In genomic region chr2:69939226-69939625, GRCm38 (mm10) we compare ENCODE assay signal across 25 mouse cellular contexts. TPM values are rescaled to one million over a fixed set of nuclear protein-coding genes. Genes with fewer than 3 reads are reported as not detected.
DNase-seq lines count a peak whose midpoint lies in the region; ATAC-seq and TF ChIP-seq lines count a peak whose summit lies in the region.
"Had no signal": no experiment of that assay in that cellular context is flagged by ENCODE, and none has a peak within 500 bp of the region (broad histone marks: within the 10 kb centered on the region; RNA-seq: fewer than 3 reads in every experiment).

No protein-coding gene starts in this region.

- H3K9me3 ChIP-seq in liver, embryonic 14.5 days (ENCODE audit: control insufficient read depth, low read length): no peaks in the 10 kb centered on the region
- no peaks in the 10 kb centered on the region for H3K9me3 ChIP-seq in intestine, postnatal 0 days (ENCODE audit: control insufficient read depth)
- H3K9me3 ChIP-seq: forebrain, embryonic 15.5 days; hindbrain, embryonic 13.5 days; limb, embryonic 12.5 days; midbrain, embryonic 12.5 days; neural tube, embryonic 12.5 days had no signal

- DNase-seq in spleen, adult 2 months (ENCODE audit: low read depth in 1 of 2, low spot score in 2 of 2): no peak
- no peak for DNase-seq in spleen, postnatal 14 days (ENCODE audit: low spot score in 2 of 2)
- DNase-seq in liver, embryonic 14.5 days (ENCODE audit: low read depth in 3 of 3, low spot score in 3 of 3): peak; percentile 56 to 69 (median 62)
- peak; percentile 5 for DNase-seq in yolk sac, embryonic 10.5 days (ENCODE audit: low spot score)
- no peak for DNase-seq in embryo, embryonic 10 days (ENCODE audit: low spot score)
- DNase-seq in kidney, adult 8-10 months: no peak
- DNase-seq: adrenal gland, postnatal 25 days; cerebellum, adult 8-10 months; gastrocnemius, postnatal 25 days; heart, postnatal 10 days; kidney, adult 9 months; kidney, postnatal 4 days; lung, embryonic 14.5 days; thymus, postnatal 14 days had no signal

- peak; percentile 79 for TF ChIP-seq EP300 in liver, embryonic 14.5 days (IDR thresholded peaks at IDR 0.05; ENCODE audit: low read depth)

- 85% methylated on average over 4 of the region's 4 CpGs for WGBS in spleen, adult 2 months
- 22% methylated on average over 4 of the region's 4 CpGs for WGBS in liver, embryonic 14.5 days (ENCODE audit: insufficient replicate concordance)
- 84% methylated on average over 4 of the region's 4 CpGs for WGBS in intestine, postnatal 0 days

- H3K4me1 ChIP-seq in spleen, adult 2 months (ENCODE audit: control insufficient read depth, insufficient read depth, insufficient read length): no peaks in the 10 kb centered on the region
- peaks cover 13 to 14% of the 10 kb centered on the region in 2 experiments for H3K4me1 ChIP-seq in liver, embryonic 14.5 days (replicated peaks; ENCODE audit: control insufficient read depth in 2 of 2, insufficient read depth in 2 of 2, low read length in 1 of 2)
- no peaks in the 10 kb centered on the region for H3K4me1 ChIP-seq in intestine, postnatal 0 days (replicated peaks; ENCODE audit: control insufficient read depth, insufficient read depth, low read length)
- H3K4me1 ChIP-seq: forebrain, embryonic 15.5 days; hindbrain, embryonic 13.5 days; limb, embryonic 12.5 days; midbrain, embryonic 12.5 days; neural tube, embryonic 12.5 days had no signal

- no peak overlapping the region for H3K9ac ChIP-seq in liver, embryonic 14.5 days (replicated peaks)
- H3K9ac ChIP-seq in intestine, postnatal 0 days (ENCODE audit: low read depth, low read length): no peak overlapping the region
- H3K9ac ChIP-seq: forebrain, embryonic 15.5 days; hindbrain, embryonic 13.5 days; limb, embryonic 12.5 days; lung, embryonic 14.5 days; midbrain, embryonic 12.5 days; neural tube, embryonic 12.5 days had no signal

- no peak for TF ChIP-seq CTCF in spleen, adult 2 months (IDR thresholded peaks at IDR 0.05; ENCODE audit: extremely low read depth, insufficient read depth, insufficient read length, insufficient replicate concordance)
- TF ChIP-seq CTCF in liver, embryonic 14.5 days (IDR thresholded peaks at IDR 0.05; ENCODE audit: low read depth): no peak
- TF ChIP-seq CTCF in intestine, postnatal 0 days (IDR thresholded peaks at IDR 0.05; ENCODE audit: low read depth): no peak

- peak overlapping the region; percentile 37 for H3K4me2 ChIP-seq in liver, embryonic 14.5 days (ENCODE audit: low read depth)
- no peak overlapping the region for H3K4me2 ChIP-seq in intestine, postnatal 0 days (replicated peaks; ENCODE audit: low read depth)
- H3K4me2 ChIP-seq: forebrain, embryonic 15.5 days; hindbrain, embryonic 13.5 days; limb, embryonic 12.5 days; lung, embryonic 14.5 days; midbrain, embryonic 12.5 days; neural tube, embryonic 12.5 days had no signal

- peaks cover 15% of the 10 kb centered on the region for H3K36me3 ChIP-seq in spleen, adult 2 months (ENCODE audit: control insufficient read depth, insufficient read depth, low read length)
- peaks cover 3% of the 10 kb centered on the region for H3K36me3 ChIP-seq in liver, embryonic 14.5 days (replicated peaks; ENCODE audit: control insufficient read depth, insufficient read depth, low read depth)
- H3K36me3 ChIP-seq in intestine, postnatal 0 days (ENCODE audit: control insufficient read depth, insufficient read depth): peaks cover 10% of the 10 kb centered on the region; the same call in 1 of the 2 replicates

- H3K4me3 ChIP-seq in spleen, adult 2 months (ENCODE audit: extremely low read depth, insufficient read depth, insufficient read length): no peak overlapping the region
- no peak overlapping the region for H3K4me3 ChIP-seq in liver, embryonic 14.5 days (ENCODE audit: insufficient read depth in 1 of 2, low read depth in 2 of 2, low read length in 2 of 2)
- H3K4me3 ChIP-seq in intestine, postnatal 0 days (ENCODE audit: low read depth, low read length): no peak overlapping the region
- H3K4me3 ChIP-seq: erythroblast, embryonic 14.5 days; forebrain, embryonic 15.5 days; hindbrain, embryonic 13.5 days; limb, embryonic 12.5 days; midbrain, embryonic 12.5 days; neural tube, embryonic 12.5 days had no signal

- no peaks in the 10 kb centered on the region for H3K27me3 ChIP-seq in spleen, adult 2 months (ENCODE audit: control insufficient read depth, insufficient read depth, low read length)
- no peaks in the 10 kb centered on the region for H3K27me3 ChIP-seq in liver, embryonic 14.5 days (ENCODE audit: control insufficient read depth, insufficient read depth, low read length)
- no peaks in the 10 kb centered on the region for H3K27me3 ChIP-seq in intestine, postnatal 0 days (replicated peaks; ENCODE audit: control insufficient read depth, insufficient read depth, low read length)
- H3K27me3 ChIP-seq: forebrain, embryonic 15.5 days; hindbrain, embryonic 13.5 days; limb, embryonic 12.5 days; midbrain, embryonic 12.5 days; neural tube, embryonic 12.5 days; Patski had no signal

- no peak for TF ChIP-seq POLR2A in spleen, adult 2 months (IDR thresholded peaks at IDR 0.05; ENCODE audit: low read depth, low read length)

- ATAC-seq in common myeloid progenitor, adult 5-6 weeks (replicated peaks; ENCODE audit: low read depth, poor library complexity, severe bottlenecking): peak; percentile 45; the same call in 1 of the 2 replicates
- peak; percentile 98 for ATAC-seq in liver, embryonic 14.5 days (ENCODE audit: insufficient read depth)
- no peak for ATAC-seq in intestine, postnatal 0 days
- ATAC-seq: forebrain, embryonic 15.5 days; inflammation-experienced regulatory T-cells, adult 6 months; Patski had no signal

- 0 out of 2 replicates have a peak overlapping the region, but pooled peaks have one; percentile 5 for H3K27ac ChIP-seq in spleen, adult 2 months (ENCODE audit: insufficient read depth, low read length)
- H3K27ac ChIP-seq in liver, embryonic 14.5 days: peak overlapping the region; percentile 76
- H3K27ac ChIP-seq in intestine, postnatal 0 days (ENCODE audit: low read depth, low read length): no peak overlapping the region
- H3K27ac ChIP-seq: forebrain, embryonic 15.5 days; hindbrain, embryonic 13.5 days; limb, embryonic 12.5 days; macrophage; midbrain, embryonic 12.5 days; neural tube, embryonic 12.5 days had no signal

RNA-seq across cellular contexts. Expression of gene Ubr3, which starts 42.2 kb away (rescaled TPM):
- polyA plus RNA-seq in spleen, adult 2 months (2012; rRNA removed): 6.0 and 6.5 TPM in 2 replicates
- 55.6 and 56.1 TPM in 2 replicates for total RNA-seq in common myeloid progenitor, adult 5-6 weeks (2017)
- polyA plus RNA-seq in liver, embryonic 14.5 days (2012; rRNA removed): 6.4 and 8.0 TPM in 2 replicates
- 5.8 and 5.9 TPM in 2 replicates for polyA plus RNA-seq in liver, embryonic 14.5 days (2014; fragmentation: Nextera tagmentation; extraction: Ambion mirVana)
- 9.6 and 10.8 TPM in 2 replicates for polyA plus RNA-seq in intestine, postnatal 0 days (2015; fragmentation: Nextera tagmentation; extraction: Ambion mirVana)

RNA-seq across cellular contexts. Expression of gene Mettl5, which starts 53.8 kb away (rescaled TPM):
- 4.3 and 6.0 TPM in 2 replicates for polyA plus RNA-seq in spleen, adult 2 months (2012; rRNA removed)
- 48.1 and 48.3 TPM in 2 replicates for total RNA-seq in common myeloid progenitor, adult 5-6 weeks (2017)
- 5.7 and 9.4 TPM in 2 replicates for polyA plus RNA-seq in liver, embryonic 14.5 days (2012; rRNA removed)
- 33.2 and 35.4 TPM in 2 replicates for polyA plus RNA-seq in liver, embryonic 14.5 days (2014; fragmentation: Nextera tagmentation; extraction: Ambion mirVana)
- polyA plus RNA-seq in intestine, postnatal 0 days (2015; fragmentation: Nextera tagmentation; extraction: Ambion mirVana): 24.6 and 26.9 TPM in 2 replicates

Comparison
In these comparisons a context has a peak if more than half of its experiments do, and no peak if none do; other contexts are left out.
1. DNase-seq: peak in liver, embryonic 14.5 days (3 of 3) and yolk sac, embryonic 10.5 days (single experiment); none in spleen, adult 2 months (0 of 2), spleen, postnatal 14 days (0 of 2), embryo, embryonic 10 days (single experiment) and kidney, adult 8-10 months (0 of 2).